Mouse (Mus musculus): ENCODE measurements around the gene Intu.

DNA sequence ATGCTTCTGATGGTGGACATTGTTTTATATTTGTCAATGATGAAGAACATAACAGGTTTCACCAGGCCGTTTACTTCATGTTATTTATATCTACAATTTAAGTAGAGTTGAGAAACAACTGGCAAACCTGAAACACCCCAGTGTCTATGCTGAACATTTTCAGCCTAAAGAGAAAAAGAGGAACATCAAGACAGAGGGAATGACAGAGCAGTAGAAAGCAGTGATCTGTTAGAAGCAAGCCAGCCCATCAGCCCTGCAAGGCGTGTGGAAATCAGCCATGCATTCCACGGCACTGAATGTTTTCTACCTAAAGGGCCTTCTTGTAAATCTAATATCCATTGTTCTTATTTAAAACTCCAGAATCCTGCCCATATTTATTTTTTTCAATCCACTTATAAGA lies 12.8 kb upstream of the Intu start:
- TF ChIP-seq CTCF (IDR thresholded peaks at IDR 0.05; ENCODE audit: control insufficient read depth, insufficient read depth, low read length) (no peak), POLR2A (IDR thresholded peaks at IDR 0.05; ENCODE audit: borderline replicate concordance, control insufficient read depth, low read depth, low read length) (no peak)

Measured in bone marrow, adult 2 months (tissue).